Mouse (Mus musculus): ENCODE results near the gene Hus1.

- TF ChIP-seq MAX (IDR thresholded peaks at IDR 0.05; ENCODE audit: low read length) (no peak), CTCF (IDR thresholded peaks at IDR 0.05 in 2 of 3, conservative IDR thresholded peaks at IDR 0.05 in 1 of 3; ENCODE audit: control insufficient read depth in 1 of 3, insufficient read depth in 1 of 3, low read depth in 2 of 3, low read length in 3 of 3, poor library complexity in 1 of 3, severe bottlenecking in 1 of 3) (no peak), TCF12 (IDR thresholded peaks at IDR 0.05; ENCODE audit: low read depth, low read length) (no peak), USF1 (IDR thresholded peaks at IDR 0.05; ENCODE audit: low read depth, low read length) (no peak), BHLHE40 (IDR thresholded peaks at IDR 0.05; ENCODE audit: borderline replicate concordance, low read depth, low read length) (no peak), POLR2A (IDR thresholded peaks at IDR 0.05; ENCODE audit: control insufficient read depth in 1 of 2, insufficient read depth in 1 of 2, low read depth in 1 of 2, low read length in 2 of 2, poor library complexity in 1 of 2) (no peak), GATA1 (IDR thresholded peaks at IDR 0.05; ENCODE audit: low read depth, low read length) (peak; percentile 53), TAL1 (IDR thresholded peaks at IDR 0.05; ENCODE audit: low read length) (no peak), POLR2AphosphoS5 (IDR thresholded peaks at IDR 0.05; ENCODE audit: borderline replicate concordance, low read depth, low read length) (no peak), NELFE (IDR thresholded peaks at IDR 0.05; ENCODE audit: low read depth, low read length) (no peak)
These were observed 45.9 kb upstream of the Hus1 start for GRCm38 (mm10) chr11:9056937-9057336.

All from MEL (cell line).